Mouse (Mus musculus): ENCODE data around the gene D10Wsu102e. TPM values are rescaled to one million over a fixed set of nuclear protein-coding genes. Genes with fewer than 3 reads are reported as not detected.
A peak's percentile ranks its signal among the peaks of the same experiment; 100 is the strongest.
"Not testable (repeated sequence)": the region's sequence is repeated elsewhere in the genome, so short reads cannot be mapped to it uniquely, and the experiment has no call there.

D10Wsu102e gene
- polyA plus RNA-seq, 1 experiment: 1.6 TPM

GRCm38 (mm10) chr10:83374045-83374656 is 14.1 kb downstream of the D10Wsu102e start:
- no peak for TF ChIP-seq POLR2A (IDR thresholded peaks at IDR 0.05; ENCODE audit: borderline replicate concordance, extremely low read depth, insufficient read depth, insufficient read length, poor library complexity, severe bottlenecking)
- TF ChIP-seq CTCF (IDR thresholded peaks at IDR 0.05; ENCODE audit: borderline replicate concordance, extremely low read depth, insufficient read depth, insufficient read length): no peak
- no peak for DNase-seq (ENCODE audit: low read depth)

DNA sequence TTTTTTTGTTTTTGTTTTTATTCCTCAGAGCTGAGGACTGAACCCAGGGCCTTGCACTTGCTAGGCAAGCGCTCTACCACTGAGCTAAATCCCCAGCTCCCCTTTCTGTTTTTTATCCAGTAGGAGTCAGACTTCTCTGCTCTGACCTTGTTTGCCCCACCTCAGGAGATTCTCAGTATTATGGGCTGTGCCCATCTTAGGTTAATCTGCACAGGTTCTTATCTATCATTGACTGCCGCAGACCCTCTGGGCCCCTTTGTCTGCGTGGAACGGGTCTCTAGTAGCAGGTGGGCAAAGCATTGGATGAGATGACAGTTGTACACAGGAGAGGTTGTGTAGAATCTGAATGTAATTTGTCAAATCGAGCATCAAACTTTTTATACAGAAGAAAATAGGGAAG is 15.4 kb downstream of the D10Wsu102e start:
- not testable (repeated sequence) for DNase-seq (ENCODE audit: low read depth)

DNA sequence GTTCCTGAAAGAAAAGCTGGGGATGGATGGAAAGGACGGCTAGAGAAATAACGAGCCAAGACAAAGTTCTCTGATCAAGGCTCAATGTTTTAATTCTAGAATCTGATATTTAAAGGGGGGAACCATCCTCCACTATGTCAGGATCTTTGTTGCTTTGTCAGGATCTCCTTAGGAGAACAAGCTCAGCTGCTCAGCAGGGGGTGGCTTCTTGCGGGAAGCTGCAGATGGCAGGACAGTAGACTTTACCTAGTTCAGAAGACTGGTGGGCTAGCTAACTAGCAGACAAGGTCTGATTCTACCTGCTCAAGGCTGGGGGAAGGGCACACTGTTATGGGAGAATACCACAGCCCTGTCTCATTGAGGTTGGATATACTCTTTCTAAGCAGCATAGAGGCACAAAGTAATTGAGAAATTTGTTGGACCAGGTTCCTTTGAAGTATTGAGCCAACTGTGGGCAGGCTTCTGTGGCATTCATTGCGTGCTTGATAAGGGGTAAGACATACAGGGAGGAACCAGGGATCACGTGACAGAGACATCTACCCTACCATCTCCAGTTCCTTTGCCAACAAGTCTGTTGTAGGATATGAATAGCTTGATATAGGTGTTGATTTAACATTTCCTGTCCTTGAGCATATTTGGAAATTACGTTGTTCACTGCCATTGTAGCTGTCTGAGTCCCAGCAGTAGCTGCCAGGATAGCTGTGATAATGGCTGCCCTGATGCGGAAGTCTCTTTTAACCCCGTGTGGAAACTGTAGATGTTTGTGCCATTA is 17.1 kb downstream of the D10Wsu102e start:
- TF ChIP-seq POLR2A (IDR thresholded peaks at IDR 0.05; ENCODE audit: borderline replicate concordance, extremely low read depth, insufficient read depth, insufficient read length, poor library complexity, severe bottlenecking) (no peak), CTCF (IDR thresholded peaks at IDR 0.05; ENCODE audit: borderline replicate concordance, extremely low read depth, insufficient read depth, insufficient read length) (no peak)
- no peak for DNase-seq (ENCODE audit: low read depth)

DNA sequence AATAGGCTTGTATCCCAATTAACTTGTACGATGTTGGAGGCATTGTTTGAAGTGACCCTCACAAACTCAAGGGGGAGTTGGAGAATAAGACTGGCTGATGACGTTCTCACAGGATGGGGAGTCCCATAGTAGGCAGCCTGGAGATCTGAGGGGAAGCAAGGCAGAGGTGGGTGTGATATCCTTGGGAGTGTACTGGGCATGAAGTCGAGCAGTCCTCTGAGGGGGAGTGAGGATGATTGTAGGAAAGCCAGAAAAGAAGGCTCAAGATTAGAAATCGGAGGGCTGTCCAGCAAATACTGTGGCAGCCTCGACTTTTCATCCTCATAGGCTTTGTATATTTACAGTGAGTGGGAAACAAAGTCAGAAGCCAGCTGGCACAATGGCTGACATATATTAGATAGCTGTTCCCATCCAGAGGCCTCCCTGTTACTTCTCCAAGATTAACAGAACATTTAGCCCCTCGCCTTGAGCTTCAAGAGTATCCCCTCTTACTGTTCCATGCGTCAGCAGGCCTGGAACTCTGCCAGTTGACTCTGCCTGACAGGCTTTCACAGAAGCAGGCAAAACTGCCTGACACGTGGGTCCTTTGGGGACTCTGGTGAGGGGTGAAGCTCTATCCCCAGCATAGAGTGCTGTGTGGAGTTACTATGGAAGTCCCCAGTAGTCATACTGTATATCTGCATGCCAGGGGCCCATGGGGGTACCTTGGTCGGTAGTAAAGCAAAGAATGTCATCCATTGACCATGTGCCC is 18.2 kb downstream of the D10Wsu102e start:
- TF ChIP-seq CTCF (IDR thresholded peaks at IDR 0.05; ENCODE audit: borderline replicate concordance, extremely low read depth, insufficient read depth, insufficient read length) (no peak), POLR2A (IDR thresholded peaks at IDR 0.05; ENCODE audit: borderline replicate concordance, extremely low read depth, insufficient read depth, insufficient read length, poor library complexity, severe bottlenecking) (no peak)
- peak; percentile 28 for DNase-seq (ENCODE audit: low read depth)

GRCm38 (mm10) chr10:83380501-83380900 is 20.5 kb downstream of the D10Wsu102e start:
- no peak for DNase-seq (ENCODE audit: low read depth)
- no peak for TF ChIP-seq CTCF (IDR thresholded peaks at IDR 0.05; ENCODE audit: borderline replicate concordance, extremely low read depth, insufficient read depth, insufficient read length)

GRCm38 (mm10) chr10:83382528-83382927 is 22.5 kb downstream of the D10Wsu102e start:
- no peak for TF ChIP-seq POLR2A (IDR thresholded peaks at IDR 0.05; ENCODE audit: borderline replicate concordance, extremely low read depth, insufficient read depth, insufficient read length, poor library complexity, severe bottlenecking)
- TF ChIP-seq CTCF (IDR thresholded peaks at IDR 0.05; ENCODE audit: borderline replicate concordance, extremely low read depth, insufficient read depth, insufficient read length): no peak

GRCm38 (mm10) chr10:83382988-83383387 is 23.0 kb downstream of the D10Wsu102e start:
- no peak for DNase-seq (ENCODE audit: low read depth)
- TF ChIP-seq CTCF (IDR thresholded peaks at IDR 0.05; ENCODE audit: borderline replicate concordance, extremely low read depth, insufficient read depth, insufficient read length): no peak
- no peak for TF ChIP-seq POLR2A (IDR thresholded peaks at IDR 0.05; ENCODE audit: borderline replicate concordance, extremely low read depth, insufficient read depth, insufficient read length, poor library complexity, severe bottlenecking)

More at GRCm38 (mm10) chr10:83382528-83382927, 22.5 kb downstream of the D10Wsu102e start:
- no peak for DNase-seq (ENCODE audit: low read depth)

- TF ChIP-seq CTCF (IDR thresholded peaks at IDR 0.05; ENCODE audit: borderline replicate concordance, extremely low read depth, insufficient read depth, insufficient read length) (no peak), POLR2A (IDR thresholded peaks at IDR 0.05; ENCODE audit: borderline replicate concordance, extremely low read depth, insufficient read depth, insufficient read length, poor library complexity, severe bottlenecking) (no peak)
- DNase-seq (ENCODE audit: low read depth): no peak
Measured at GRCm38 (mm10) chr10:83383863-83384262, 23.8 kb downstream of the D10Wsu102e start.

GRCm38 (mm10) chr10:83384456-83385215 is 24.6 kb downstream of the D10Wsu102e start:
- DNase-seq (ENCODE audit: low read depth): no peak
- no peak for TF ChIP-seq CTCF (IDR thresholded peaks at IDR 0.05; ENCODE audit: borderline replicate concordance, extremely low read depth, insufficient read depth, insufficient read length)
- no peak for TF ChIP-seq POLR2A (IDR thresholded peaks at IDR 0.05; ENCODE audit: borderline replicate concordance, extremely low read depth, insufficient read depth, insufficient read length, poor library complexity, severe bottlenecking)

DNA sequence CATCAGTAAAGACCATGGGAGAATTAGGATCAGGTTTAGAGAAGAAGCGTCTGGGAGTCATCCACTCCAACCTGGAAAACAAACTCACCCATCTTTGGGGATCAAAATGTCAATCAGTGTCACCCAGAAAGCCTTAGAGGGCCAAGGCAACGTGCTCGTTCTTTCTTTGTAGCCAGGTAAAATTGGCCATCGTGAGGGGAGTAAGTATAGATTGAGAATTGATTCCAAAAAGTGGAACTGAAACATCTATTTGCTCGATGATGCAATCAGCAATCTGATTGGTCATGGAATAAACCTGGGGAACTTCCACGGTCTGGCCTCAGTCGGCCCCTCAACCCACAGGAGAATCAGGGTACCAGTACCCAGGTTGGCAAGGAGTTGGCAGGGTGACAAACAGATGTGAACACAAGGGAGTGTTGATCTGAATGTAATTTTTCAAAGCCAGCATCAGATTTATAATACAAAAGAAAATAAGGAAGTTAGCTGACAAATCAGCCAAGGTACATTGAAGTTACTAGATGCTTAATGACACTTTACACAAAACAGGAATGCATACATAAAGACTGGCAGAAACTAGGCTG is 25.4 kb downstream of the D10Wsu102e start:
- TF ChIP-seq POLR2A (IDR thresholded peaks at IDR 0.05; ENCODE audit: borderline replicate concordance, extremely low read depth, insufficient read depth, insufficient read length, poor library complexity, severe bottlenecking) (no peak), CTCF (IDR thresholded peaks at IDR 0.05; ENCODE audit: borderline replicate concordance, extremely low read depth, insufficient read depth, insufficient read length) (no peak)
- DNase-seq (ENCODE audit: low read depth): no peak

DNA sequence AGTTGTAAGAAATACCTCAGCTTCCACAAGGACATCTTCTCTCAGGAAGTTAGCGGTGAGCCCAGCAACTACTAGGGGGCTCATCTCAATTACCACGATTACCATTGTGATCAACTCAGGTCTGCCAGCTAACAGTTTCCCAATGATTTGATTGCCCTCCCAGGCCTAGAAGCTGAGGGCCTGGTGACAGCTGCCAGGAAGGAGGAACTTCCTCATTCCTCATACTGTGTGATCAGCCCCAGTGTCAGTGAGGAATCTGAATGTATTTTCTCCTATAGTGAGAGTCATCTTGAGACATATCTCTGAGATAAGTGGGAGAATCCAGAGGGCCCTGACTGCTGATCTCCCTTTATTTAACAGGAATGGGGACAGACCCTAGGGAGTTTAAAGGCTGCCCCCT is 37.3 kb downstream of the D10Wsu102e start:
- DNase-seq (ENCODE audit: low read depth): no peak
- no peak for TF ChIP-seq CTCF (IDR thresholded peaks at IDR 0.05; ENCODE audit: borderline replicate concordance, extremely low read depth, insufficient read depth, insufficient read length)
- no peak for TF ChIP-seq POLR2A (IDR thresholded peaks at IDR 0.05; ENCODE audit: borderline replicate concordance, extremely low read depth, insufficient read depth, insufficient read length, poor library complexity, severe bottlenecking)

DNA sequence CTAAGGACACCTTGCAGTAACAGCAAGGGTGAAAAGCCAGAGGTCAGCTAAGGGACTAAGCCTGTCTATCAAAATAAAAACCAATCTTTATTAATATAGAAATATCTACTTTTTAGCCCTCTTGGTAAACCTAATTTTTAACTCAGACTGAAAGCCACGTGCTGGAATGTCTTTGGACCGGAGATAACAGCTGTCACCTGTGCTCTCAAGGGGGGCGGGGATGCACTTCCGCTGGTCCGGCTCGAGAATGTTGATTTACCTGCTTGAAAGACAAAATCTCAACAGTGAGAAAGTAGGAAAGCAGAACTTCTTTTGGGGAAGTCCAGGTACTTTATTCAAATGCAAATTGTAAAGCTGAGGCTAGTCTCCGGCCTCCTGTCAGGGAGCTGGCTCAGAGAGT is 40.9 kb downstream of the D10Wsu102e start:
- not testable (repeated sequence) for DNase-seq (ENCODE audit: low read depth)
